Mouse (Mus musculus): Measurements from ENCODE around the gene Prl3d3. TPM values are rescaled to one million over a fixed set of nuclear protein-coding genes. Genes with fewer than 3 reads are reported as not detected.
"Not testable (repeated sequence)": the region's sequence is repeated elsewhere in the genome, so short reads cannot be mapped to it uniquely, and the experiment has no call there.

The Prl3d3 gene
- not detected in 2 replicates for polyA plus RNA-seq (2015; fragmentation: Nextera tagmentation; extraction: Ambion mirVana)

- H3K27ac ChIP-seq; H3K4me1 ChIP-seq; H3K9ac ChIP-seq; H3K27me3 ChIP-seq; H3K4me2 ChIP-seq; ATAC-seq; H3K4me3 ChIP-seq; H3K36me3 ChIP-seq (ENCODE audit: poor library complexity, severe bottlenecking); H3K9me3 ChIP-seq (replicated peaks): not testable (repeated sequence)
- 93% methylated on average over 3 of the region's 3 CpGs for WGBS
Observed at GRCm38 (mm10) chr13:27156490-27156889, at the start of gene Prl3d3. Gene Prl3d3 (plus strand): TSS chr13:27156790.

GRCm38 (mm10) chr13:27121398-27121797, 35.2 kb upstream of the Prl3d3 start, which contains the start of gene Prl3d2:
Gene Prl3d2 (plus strand): TSS chr13:27121698.
- H3K36me3 ChIP-seq (ENCODE audit: poor library complexity, severe bottlenecking); H3K27ac ChIP-seq; H3K9ac ChIP-seq; H3K27me3 ChIP-seq; H3K9me3 ChIP-seq (replicated peaks); ATAC-seq; H3K4me3 ChIP-seq; H3K4me2 ChIP-seq; H3K4me1 ChIP-seq: not testable (repeated sequence)
- 90% methylated on average over 4 of the region's 4 CpGs for WGBS

- no peaks in the 10 kb centered on the region for H3K9me3 ChIP-seq (replicated peaks)
- WGBS = 60% methylated on average over 1 of the region's 1 CpGs
- no peaks in the 10 kb centered on the region for H3K4me1 ChIP-seq
- H3K4me3 ChIP-seq = no peak overlapping the region
- no peak overlapping the region for H3K4me2 ChIP-seq
- no peak overlapping the region for H3K9ac ChIP-seq
- no peak overlapping the region for H3K27ac ChIP-seq
- H3K36me3 ChIP-seq (ENCODE audit: poor library complexity, severe bottlenecking) = no peaks in the 10 kb centered on the region
- H3K27me3 ChIP-seq = no peaks in the 10 kb centered on the region
- no peak for ATAC-seq
Observed at GRCm38 (mm10) chr13:27148264-27148663, 8.3 kb upstream of the Prl3d3 start.

GRCm38 (mm10) chr13:27196359-27196758, 39.8 kb downstream of the Prl3d3 start, which contains the start of gene Prl3c1:
Gene Prl3c1 (plus strand): TSS chr13:27196659.
- no peak for ATAC-seq
- Histone ChIP-seq H3K27me3 (no peaks in the 10 kb centered on the region), H3K36me3 (ENCODE audit: poor library complexity, severe bottlenecking) (no peaks in the 10 kb centered on the region), H3K9me3 (replicated peaks) (no peaks in the 10 kb centered on the region), H3K4me3 (no peak within 1 kb of the TSS), H3K9ac (no peak within 1 kb of the TSS), H3K4me1 (no peaks in the 10 kb centered on the region), H3K4me2 (no peak within 1 kb of the TSS), H3K27ac (no peak within 1 kb of the TSS)
- WGBS = 96% methylated on average over 1 of the region's 1 CpGs

Other genes starting within 250 kb of the Prl3d3 start
- gene Prl, start 99.2 kb upstream of the Prl3d3 start, polyA plus RNA-seq (2015; fragmentation: Nextera tagmentation; extraction: Ambion mirVana) = not detected in 2 replicates
- not detected in 2 replicates for gene Prl3d1, start 62.6 kb upstream of the Prl3d3 start, polyA plus RNA-seq (2015; fragmentation: Nextera tagmentation; extraction: Ambion mirVana)
- gene Prl3d2, start 35.1 kb upstream of the Prl3d3 start, polyA plus RNA-seq (2015; fragmentation: Nextera tagmentation; extraction: Ambion mirVana) = not detected in 2 replicates
- gene Prl3c1, start 39.9 kb downstream of the Prl3d3 start, polyA plus RNA-seq (2015; fragmentation: Nextera tagmentation; extraction: Ambion mirVana) = not detected in 2 replicates
- not detected in 2 replicates for gene Prl3b1, start 85.1 kb downstream of the Prl3d3 start, polyA plus RNA-seq (2015; fragmentation: Nextera tagmentation; extraction: Ambion mirVana)
- not detected in 2 replicates for gene Prl3a1, start 102.6 kb downstream of the Prl3d3 start, polyA plus RNA-seq (2015; fragmentation: Nextera tagmentation; extraction: Ambion mirVana)
- gene Prl6a1, start 155.8 kb downstream of the Prl3d3 start, polyA plus RNA-seq (2015; fragmentation: Nextera tagmentation; extraction: Ambion mirVana) = not detected in 2 replicates
- not detected in 2 replicates for gene Prl8a2, start 188.9 kb downstream of the Prl3d3 start, polyA plus RNA-seq (2015; fragmentation: Nextera tagmentation; extraction: Ambion mirVana)
- gene Prl2b1, start 234.1 kb downstream of the Prl3d3 start, polyA plus RNA-seq (2015; fragmentation: Nextera tagmentation; extraction: Ambion mirVana) = not detected in 2 replicates